Mouse (Mus musculus) liver, adult 2 months (tissue): ENCODE data around the gene Tex37.

Source experiments
- CTCF ChIP-seq: fragments of 200-500 bp; IDR thresholded peaks from 2 replicates; pipeline ENCODE4 v1.5.1; 2011; ENCODE audit warnings: low read depth, low read length, control low read depth
- POLR2A ChIP-seq: fragments of 200-500 bp; IDR thresholded peaks from 2 replicates; pipeline ENCODE4 v1.6.1; 2011; ENCODE audit warnings: low read length, control low read depth; ENCODE audit not compliant: insufficient read depth; ENCODE audit errors: extremely low read depth

- TF ChIP-seq CTCF (no peak), POLR2A (no peak)
Observed at GRCm38 (mm10) chr6:70931801-70932200, 13.1 kb upstream of the Tex37 start.
